8 mouse cellular contexts compared by ENCODE assay signal in genomic region chr4:150396339-150396738, GRCm38 (mm10).
A peak's percentile ranks its signal among the peaks of the same experiment; 100 is the strongest.
DNase-seq lines count a peak whose midpoint lies in the region; ATAC-seq and TF ChIP-seq lines count a peak whose summit lies in the region.

No protein-coding gene starts in this region.

- H3K36me3 ChIP-seq in heart, embryonic 10.5 days: no peaks in the 10 kb centered on the region
- no peaks in the 10 kb centered on the region for H3K36me3 ChIP-seq in midbrain, embryonic 13.5 days

- H3K27ac ChIP-seq in heart, embryonic 10.5 days: peak overlapping the region; percentile 74
- H3K27ac ChIP-seq in embryonic fibroblast, embryonic 13.5 days (ENCODE audit: insufficient read depth, low read length): peak overlapping the region; percentile 15
- H3K27ac ChIP-seq in midbrain, embryonic 13.5 days: peak overlapping the region; percentile 89

- H3K4me1 ChIP-seq in heart, embryonic 10.5 days: peaks cover 87% of the 10 kb centered on the region
- peaks cover 16% of the 10 kb centered on the region for H3K4me1 ChIP-seq in embryonic fibroblast, embryonic 13.5 days (ENCODE audit: control insufficient read depth, insufficient read depth, low read length)
- H3K4me1 ChIP-seq in midbrain, embryonic 13.5 days (replicated peaks): peaks cover 90% of the 10 kb centered on the region

- DNase-seq in heart, embryonic 10.5 days (ENCODE audit: low spot score): no peak
- no peak for DNase-seq in heart, postnatal 14 days
- DNase-seq in kidney, adult 18-20 months: peak; percentile 54
- DNase-seq in left cerebral cortex, postnatal 10 days (ENCODE audit: extremely low spot score in 1 of 2, low spot score in 2 of 2): no peak
- DNase-seq in MN1 (ENCODE audit: low spot score): no peak
- DNase-seq in embryo, embryonic 9.5 days (ENCODE audit: extremely low spot score): no peak

- 0 out of 2 replicates have a peak overlapping the region, but pooled peaks have one; percentile 39 for H3K9ac ChIP-seq in midbrain, embryonic 13.5 days (replicated peaks)

- 0 out of 2 replicates have a peak overlapping the region, but pooled peaks have one; percentile 17 for H3K4me2 ChIP-seq in midbrain, embryonic 13.5 days (replicated peaks)

- no peaks in the 10 kb centered on the region for H3K9me3 ChIP-seq in heart, embryonic 10.5 days
- H3K9me3 ChIP-seq in midbrain, embryonic 13.5 days: no peaks in the 10 kb centered on the region

- ATAC-seq in midbrain, embryonic 13.5 days: no peak

- intact Hi-C loops in heart, postnatal 14 days (cut with DNase I): no loop called here
- intact Hi-C loops in left cerebral cortex, postnatal 10 days (cut with DNase I): no loop called here

- H3K4me3 ChIP-seq in heart, embryonic 10.5 days: no peak overlapping the region
- H3K4me3 ChIP-seq in embryonic fibroblast, embryonic 13.5 days (ENCODE audit: insufficient read depth, low read length): no peak overlapping the region
- H3K4me3 ChIP-seq in midbrain, embryonic 13.5 days (replicated peaks): no peak overlapping the region

- no peaks in the 10 kb centered on the region for H3K27me3 ChIP-seq in heart, embryonic 10.5 days (ENCODE audit: insufficient read depth, poor library complexity, severe bottlenecking)
- H3K27me3 ChIP-seq in midbrain, embryonic 13.5 days: no peaks in the 10 kb centered on the region

- no peak for TF ChIP-seq POLR2A in embryonic fibroblast, embryonic 13.5 days (IDR thresholded peaks at IDR 0.05; ENCODE audit: low read depth, low read length)

- TF ChIP-seq CTCF in embryonic fibroblast, embryonic 13.5 days (IDR thresholded peaks at IDR 0.05; ENCODE audit: borderline replicate concordance, insufficient read depth, low read length): no peak

Comparison
In these comparisons a context has a peak if more than half of its experiments do, and no peak if none do; other contexts are left out.
1. H3K27ac ChIP-seq: peak in every context shown above with its lines; median percentile 89 in midbrain, embryonic 13.5 days; 74 in heart, embryonic 10.5 days; 15 in embryonic fibroblast, embryonic 13.5 days.